Mouse (Mus musculus) liver, postnatal 0 days (tissue): ENCODE data around the gene Phf20. TPM values are rescaled to one million over a fixed set of nuclear protein-coding genes. Genes with fewer than 3 reads are reported as not detected.
"Not testable (repeated sequence)": the region's sequence is repeated elsewhere in the genome, so short reads cannot be mapped to it uniquely, and the experiment has no call there.

Source experiments
- ATAC-seq: fragments of 200-750 bp; cut with Nextera tagmentation; 2 replicates; pipeline ENCODE4 v1.8.0; 2017; ENCODE audit warnings: mild to moderate bottlenecking, moderate library complexity
- DNase-seq: peaks from one replicate; pipeline ENCODE4 v3.0.0-alpha.2; 2016
- H3K27ac ChIP-seq: fragments of 300-500 bp; sonication (generic); 2 replicates; pipeline ENCODE4 v1.5.1; 2014; ENCODE audit warnings: antibody characterized with exemption, moderate library complexity, mild to moderate bottlenecking, low read depth
- H3K27me3 ChIP-seq: fragments of 300-500 bp; sonication (generic); 2 replicates; pipeline ENCODE4 v1.6.1; 2014; ENCODE audit warnings: low read length, control low read depth, mixed read lengths; ENCODE audit not compliant: insufficient read depth
- H3K36me3 ChIP-seq: fragments of 300-500 bp; sonication (generic); replicated peaks from 2 replicates; pipeline ENCODE4 v1.6.1; 2014; ENCODE audit warnings: mild to moderate bottlenecking, control low read depth, low read length, moderate library complexity, mixed read lengths; ENCODE audit not compliant: insufficient read depth
- H3K4me1 ChIP-seq: fragments of 300-500 bp; sonication (generic); 2 replicates; pipeline ENCODE4 v1.6.1; 2014; ENCODE audit warnings: antibody characterized with exemption, mild to moderate bottlenecking, control low read depth; ENCODE audit not compliant: insufficient read depth
- H3K4me2 ChIP-seq: fragments of 300-500 bp; sonication (generic); 2 replicates; pipeline ENCODE4 v1.6.1; 2014; ENCODE audit warnings: low read depth, mild to moderate bottlenecking, low read length, moderate library complexity, mixed read lengths
- H3K4me3 ChIP-seq: fragments of 300-500 bp; sonication (generic); 2 replicates; pipeline ENCODE4 v1.5.1; 2014; ENCODE audit warnings: low read depth, low read length
- H3K9ac ChIP-seq: fragments of 300-500 bp; sonication (generic); replicated peaks from 2 replicates; pipeline ENCODE4 v1.6.1; 2014; ENCODE audit warnings: mild to moderate bottlenecking, moderate library complexity
- H3K9me3 ChIP-seq: fragments of 300-500 bp; sonication (generic); 2 replicates; pipeline ENCODE4 v1.6.1; 2016; ENCODE audit warnings: mild to moderate bottlenecking, control low read depth, low read length, mixed read lengths
- CTCF ChIP-seq: sonication (generic); IDR thresholded peaks from 2 replicates; pipeline ENCODE4 v1.5.1; 2016; ENCODE audit warnings: antibody characterized with exemption, low read depth
- EP300 ChIP-seq: IDR thresholded peaks from 2 replicates; pipeline ENCODE4 v1.6.1; 2016; ENCODE audit warnings: antibody characterized with exemption, low read depth, mild to moderate bottlenecking
- WGBS: fragments of 180-500 bp; shearing (Covaris S2); extraction: QIAGEN DNeasy Blood & Tissue Kit; methylation state at CpG from one replicate; pipeline ENCODE4 v1.1.7; 2014; ENCODE audit not compliant: insufficient replicate concordance; 5-methylcytosine and 5-hydroxymethylcytosine counted together
- polyA plus RNA-seq: library from polyadenylated mRNA; unstranded; fragments of >200 nt; fragmentation: Nextera tagmentation; extraction: Ambion mirVana; gene quantifications from 2 replicates; pipeline ENCODE4 v1.2.1, GENCODE M21; 2015

Gene Phf20
- polyA plus RNA-seq, 1 experiment from 2014 or later, result 11.7 TPM

DNA sequence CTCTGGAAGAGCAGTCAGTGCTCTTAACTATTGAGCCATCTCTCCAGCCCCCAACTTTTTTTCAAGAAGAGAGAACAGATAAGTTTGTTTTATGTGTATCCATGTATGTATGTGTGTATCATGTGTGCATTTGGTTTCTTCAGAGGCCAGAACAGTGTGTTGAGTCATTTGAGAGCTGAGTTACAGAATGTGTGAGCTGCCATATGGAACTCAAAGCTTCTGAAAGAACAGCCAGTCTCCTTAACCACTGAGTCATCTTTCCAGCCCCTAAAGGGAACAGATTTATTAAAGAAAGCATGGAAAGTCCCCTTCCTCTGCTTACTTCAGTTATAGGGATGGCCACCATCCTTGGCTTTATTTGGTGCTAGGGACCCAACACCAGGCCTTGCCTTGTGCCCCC lies 25.8 kb downstream of the Phf20 start:
- Histone ChIP-seq H3K9ac (no peak overlapping the region), H3K4me2 (no peak overlapping the region), H3K36me3 (peaks cover 6% of the 10 kb centered on the region; the same call in 1 of the 2 replicates), H3K4me3 (no peak overlapping the region), H3K27ac (no peak overlapping the region), H3K4me1 (no peaks in the 10 kb centered on the region), H3K9me3 (no peaks in the 10 kb centered on the region), H3K27me3 (no peaks in the 10 kb centered on the region)
- DNase-seq (no peak), ATAC-seq (no peak)
- no peak for TF ChIP-seq EP300
- TF ChIP-seq CTCF, result no peak

DNA sequence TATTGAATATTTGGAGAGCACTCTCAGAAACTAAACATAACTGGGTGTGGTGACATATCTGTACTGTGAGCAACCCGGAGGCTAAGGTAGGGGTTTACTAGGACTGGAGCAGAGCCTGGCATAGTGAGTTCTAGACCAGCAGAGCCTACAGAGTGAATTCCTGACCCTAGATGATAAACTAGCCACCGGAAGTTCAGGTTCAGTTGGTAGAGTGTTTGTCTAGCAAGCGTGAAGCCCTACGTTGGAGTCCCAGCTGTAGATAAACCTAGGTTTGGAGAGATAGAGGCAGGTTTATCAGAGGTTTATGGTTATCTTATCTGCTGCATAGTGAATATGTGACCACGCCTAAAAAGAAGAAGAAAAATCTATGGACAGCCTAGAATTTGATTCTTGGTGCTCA lies 27.8 kb downstream of the Phf20 start:
- Histone ChIP-seq H3K4me2 (no peak overlapping the region), H3K4me3 (no peak overlapping the region), H3K36me3 (peaks cover 6% of the 10 kb centered on the region), H3K9ac (no peak overlapping the region), H3K4me1 (no peaks in the 10 kb centered on the region), H3K9me3 (no peaks in the 10 kb centered on the region), H3K27me3 (no peaks in the 10 kb centered on the region), H3K27ac (no peak overlapping the region)
- 51% methylated on average over 5 of the region's 5 CpGs for WGBS
- TF ChIP-seq EP300, result no peak
- TF ChIP-seq CTCF, result no peak
- DNase-seq (no peak), ATAC-seq (no peak)

DNA sequence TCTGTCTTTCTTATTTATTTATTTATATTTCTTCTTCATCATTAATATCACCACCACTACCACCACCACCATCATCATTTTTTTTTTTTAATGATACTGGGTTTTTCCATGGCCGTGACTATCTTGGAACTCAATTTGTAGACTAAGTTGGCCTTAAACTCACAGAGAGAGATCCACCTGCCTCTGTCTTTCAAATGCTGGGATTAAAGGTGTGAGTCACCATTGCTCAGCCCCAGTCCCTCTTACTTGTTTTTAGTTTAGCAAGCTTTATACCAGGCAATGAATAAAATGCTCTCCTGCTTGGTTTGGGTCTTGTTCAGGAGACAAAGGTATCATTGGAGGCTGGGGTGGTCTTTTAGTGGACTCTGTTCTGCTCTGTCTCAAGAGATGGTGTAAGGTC lies 31.4 kb downstream of the Phf20 start:
- Histone ChIP-seq H3K4me1 (no peaks in the 10 kb centered on the region), H3K9ac (no peak overlapping the region), H3K4me2 (no peak overlapping the region), H3K27me3 (no peaks in the 10 kb centered on the region), H3K27ac (no peak overlapping the region), H3K36me3 (peaks cover 14% of the 10 kb centered on the region), H3K9me3 (no peaks in the 10 kb centered on the region), H3K4me3 (no peak overlapping the region)
- DNase-seq (no peak), ATAC-seq (no peak)
- 83% methylated on average over 1 of the region's 1 CpGs for WGBS
- no peak for TF ChIP-seq CTCF
- TF ChIP-seq EP300, result no peak

DNA sequence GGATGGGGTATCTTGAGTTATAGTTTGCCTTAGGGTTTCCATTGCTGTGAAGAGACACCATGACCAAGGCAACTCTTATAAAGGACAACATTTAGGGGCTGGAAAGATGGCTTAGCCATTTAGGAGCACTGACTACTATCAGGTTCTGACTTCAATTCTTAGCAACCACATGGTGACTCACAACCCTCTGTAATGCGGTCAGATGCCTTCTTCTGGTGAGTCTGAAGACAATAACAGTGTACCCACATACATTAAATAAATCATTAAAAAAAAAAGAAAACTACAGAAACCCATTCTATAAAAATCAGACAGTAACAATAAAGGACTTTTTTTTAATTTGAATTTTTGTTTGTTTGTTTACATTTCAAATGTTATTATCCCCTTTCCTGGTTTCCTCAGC lies 32.9 kb downstream of the Phf20 start:
- Histone ChIP-seq H3K4me1 (no peaks in the 10 kb centered on the region), H3K4me3 (no peak overlapping the region), H3K27ac (no peak overlapping the region), H3K9ac (no peak overlapping the region), H3K4me2 (no peak overlapping the region), H3K36me3 (peaks cover 14% of the 10 kb centered on the region), H3K27me3 (no peaks in the 10 kb centered on the region), H3K9me3 (no peaks in the 10 kb centered on the region)
- no peak for DNase-seq
- WGBS, result 91% methylated on average over 1 of the region's 1 CpGs
- TF ChIP-seq CTCF (no peak), EP300 (no peak)
- no peak for ATAC-seq

DNA sequence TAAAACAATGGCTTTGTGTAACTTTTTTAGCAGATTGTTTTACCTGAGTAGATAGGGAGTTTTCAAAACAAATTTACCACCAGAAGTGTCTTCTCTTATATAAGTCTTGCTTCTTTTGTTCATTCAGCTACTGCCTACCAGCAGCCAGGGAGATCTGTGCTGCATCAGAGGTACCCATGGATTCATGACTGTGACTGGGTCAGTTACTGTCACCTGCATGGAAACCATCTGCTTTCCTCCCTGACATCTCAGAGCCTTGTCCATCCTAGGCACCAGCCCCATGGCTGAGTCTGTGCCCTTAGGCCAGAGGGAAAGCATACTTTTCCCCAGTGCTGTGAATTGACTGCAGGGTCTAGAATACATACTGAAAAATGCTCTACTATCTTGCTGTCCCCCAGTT lies 35.1 kb downstream of the Phf20 start:
- Histone ChIP-seq H3K9ac (no peak overlapping the region), H3K27me3 (no peaks in the 10 kb centered on the region), H3K4me3 (no peak overlapping the region), H3K36me3 (peaks cover 11% of the 10 kb centered on the region), H3K4me2 (no peak overlapping the region), H3K4me1 (no peaks in the 10 kb centered on the region), H3K27ac (no peak overlapping the region), H3K9me3 (no peaks in the 10 kb centered on the region)
- DNase-seq (no peak), ATAC-seq (no peak)
- TF ChIP-seq CTCF, result no peak
- no peak for TF ChIP-seq EP300

DNA sequence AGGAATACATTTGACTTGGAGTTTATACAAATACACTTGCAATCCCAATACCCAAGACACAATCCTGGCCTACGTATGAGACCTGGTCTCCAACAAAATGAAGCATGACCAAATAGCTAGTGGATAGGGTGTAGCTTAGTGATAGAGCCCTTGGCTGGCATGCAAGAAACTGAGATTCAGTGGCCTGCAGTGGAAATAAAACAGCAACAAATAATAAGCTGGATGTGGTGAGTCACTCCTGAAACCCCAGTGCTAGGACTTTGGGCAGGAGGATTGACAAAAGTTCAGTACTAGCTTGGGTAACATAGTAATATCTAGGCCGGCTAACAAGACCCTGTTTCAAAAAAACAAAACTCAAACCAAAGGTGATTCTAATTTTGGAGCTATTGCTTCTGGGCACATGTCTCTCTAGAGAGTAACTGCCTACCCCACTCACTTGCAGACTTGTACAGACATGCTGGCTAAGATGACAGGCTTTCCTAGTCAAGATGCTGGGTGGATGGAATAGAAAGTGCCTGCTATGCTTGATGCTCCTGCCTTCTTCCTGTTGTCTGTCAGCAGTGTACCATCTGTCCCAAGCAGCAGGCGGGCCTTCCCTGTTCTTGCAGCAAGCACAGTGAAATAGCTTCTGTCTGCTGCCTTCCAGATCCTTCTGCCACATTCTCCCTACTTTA lies 37.1 kb downstream of the Phf20 start:
- no peak for ATAC-seq
- DNase-seq, result no peak
- Histone ChIP-seq H3K9me3 (no peaks in the 10 kb centered on the region), H3K27ac (no peak overlapping the region), H3K4me1 (no peaks in the 10 kb centered on the region), H3K27me3 (no peaks in the 10 kb centered on the region), H3K4me3 (no peak overlapping the region), H3K9ac (no peak overlapping the region), H3K36me3 (peaks cover 11% of the 10 kb centered on the region), H3K4me2 (no peak overlapping the region)
- no peak for TF ChIP-seq EP300
- no peak for TF ChIP-seq CTCF
- WGBS, result 82% methylated on average over 3 of the region's 3 CpGs

DNA sequence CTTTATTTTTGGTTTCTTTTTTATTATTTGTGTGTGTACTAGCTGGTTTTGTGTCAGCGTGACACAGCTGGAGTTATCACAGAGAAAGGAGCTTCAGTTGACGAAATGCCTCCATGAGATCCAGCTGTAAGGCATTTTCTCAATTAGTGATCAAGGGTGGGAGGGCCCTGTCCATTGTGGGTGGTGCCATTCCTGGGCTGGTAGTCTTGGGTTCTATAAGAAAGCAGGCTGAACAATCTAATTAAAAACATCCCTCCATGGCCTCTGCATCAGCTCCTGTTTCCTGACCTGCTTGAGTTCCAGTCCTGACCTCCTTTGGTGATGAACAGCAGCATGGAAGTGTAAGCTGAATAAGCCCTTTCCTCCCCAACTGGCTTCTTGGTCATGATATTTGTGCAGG lies 37.8 kb downstream of the Phf20 start:
- ATAC-seq, H3K4me2 ChIP-seq, H3K4me1 ChIP-seq, H3K27me3 ChIP-seq, H3K9ac ChIP-seq, H3K9me3 ChIP-seq, DNase-seq, H3K27ac ChIP-seq, H3K4me3 ChIP-seq: not testable (repeated sequence)
- WGBS, result 90% methylated on average over 2 of the region's 2 CpGs
- H3K36me3 ChIP-seq, result peaks cover 11% of the 10 kb centered on the region; the same call in 1 of the 2 replicates
